In the genomic region with DNA sequence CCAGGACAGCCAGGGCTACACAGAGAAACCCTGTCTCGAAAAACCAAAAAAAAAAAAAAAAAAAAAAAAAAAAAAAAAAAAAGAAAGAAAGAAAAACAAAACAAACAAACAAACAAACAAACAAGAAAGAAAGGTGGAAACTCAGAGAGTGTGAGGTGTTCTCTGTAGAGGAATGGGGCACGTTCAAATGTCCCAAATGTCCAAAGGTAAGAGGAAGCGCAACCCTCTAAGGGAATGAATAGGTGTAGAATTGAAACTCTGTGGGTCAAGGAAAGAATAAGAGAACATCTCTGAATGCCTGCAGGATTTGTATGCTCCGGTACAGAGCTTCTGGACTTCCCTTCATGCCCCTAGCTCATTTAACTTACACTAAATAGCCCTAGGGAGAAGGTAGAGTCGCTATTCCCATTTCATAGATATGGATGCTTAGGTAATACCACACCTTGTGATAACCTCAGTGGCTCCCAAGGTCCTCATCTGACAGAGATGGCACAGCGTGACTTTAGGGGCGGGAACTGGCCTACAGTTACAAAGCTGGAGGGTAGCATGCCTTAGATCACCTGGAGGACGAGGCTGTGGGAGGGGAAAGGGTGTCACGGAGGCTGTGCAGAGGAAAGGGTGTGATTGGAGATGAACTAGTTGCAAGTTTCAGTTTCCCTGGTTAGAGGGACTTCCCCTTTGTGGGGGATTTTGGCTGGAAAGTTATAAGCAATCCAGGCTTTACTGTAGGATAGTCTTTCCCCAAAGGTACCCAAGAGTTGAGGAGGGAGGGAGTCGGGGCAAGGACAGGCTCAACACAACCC, we compare ENCODE assay signal across 21 mouse cellular contexts. TPM values are rescaled to one million over a fixed set of nuclear protein-coding genes. Genes with fewer than 3 reads are reported as not detected.
DNase-seq lines count a peak whose midpoint lies in the region; ATAC-seq and TF ChIP-seq lines count a peak whose summit lies in the region.
"Had no signal": no experiment of that assay in that cellular context is flagged by ENCODE, and none has a peak within 500 bp of the region (broad histone marks: within the 10 kb centered on the region; RNA-seq: fewer than 3 reads in every experiment).

No protein-coding gene starts in this region.

- peaks cover 51% of the 10 kb centered on the region for H3K4me1 ChIP-seq in heart, embryonic 12.5 days (replicated peaks)
- H3K4me1 ChIP-seq in stomach, embryonic 16.5 days (ENCODE audit: control insufficient read depth, insufficient read depth, low read length), result peaks cover 11% of the 10 kb centered on the region; the same call in 1 of the 2 replicates
- H3K4me1 ChIP-seq in stomach, postnatal 0 days (replicated peaks; ENCODE audit: control insufficient read depth, insufficient read depth), result peaks cover 7% of the 10 kb centered on the region

- TF ChIP-seq EP300 in stomach, postnatal 0 days (optimal IDR thresholded peaks at IDR 0.05), result no peak

- ATAC-seq in heart, embryonic 12.5 days (ENCODE audit: insufficient number of reproducible peaks, low FRiP score), result no peak
- ATAC-seq in stomach, embryonic 16.5 days (ENCODE audit: insufficient read depth, low FRiP score), result no peak
- no peak for ATAC-seq in stomach, postnatal 0 days (ENCODE audit: low FRiP score, low TSS enrichment)
- peak; percentile 47 for ATAC-seq in megakaryocyte, adult 5-6 weeks (ENCODE audit: poor library complexity, severe bottlenecking)
- ATAC-seq: forebrain, embryonic 13.5 days; hindbrain, postnatal 0 days had no signal

- H3K4me2 ChIP-seq in heart, embryonic 12.5 days, result 0 out of 2 replicates have a peak overlapping the region, but pooled peaks have one; percentile 5
- no peak overlapping the region for H3K4me2 ChIP-seq in stomach, embryonic 16.5 days (ENCODE audit: low read depth, low read length)
- H3K4me2 ChIP-seq in stomach, postnatal 0 days (replicated peaks; ENCODE audit: low read depth), result no peak overlapping the region
- H3K4me2 ChIP-seq: forebrain, embryonic 13.5 days; lung, embryonic 15.5 days had no signal

- no peak for TF ChIP-seq CTCF in stomach, postnatal 0 days (IDR thresholded peaks at IDR 0.05; ENCODE audit: low read depth)

- no peaks in the 10 kb centered on the region for H3K27me3 ChIP-seq in heart, embryonic 12.5 days (replicated peaks)
- H3K27me3 ChIP-seq in stomach, embryonic 16.5 days (ENCODE audit: control insufficient read depth, insufficient read depth, low read length), result no peaks in the 10 kb centered on the region
- no peaks in the 10 kb centered on the region for H3K27me3 ChIP-seq in stomach, postnatal 0 days (ENCODE audit: control insufficient read depth, insufficient read depth, low read length)
- H3K27me3 ChIP-seq: forebrain, embryonic 13.5 days; lung, embryonic 15.5 days had no signal

- 50% methylated on average over 9 of the region's 10 CpGs for whole genome bisulfite sequencing in heart, embryonic 12.5 days
- 49% methylated on average over 9 of the region's 10 CpGs for WGBS in stomach, embryonic 16.5 days
- 58% methylated on average over 9 of the region's 10 CpGs for WGBS in stomach, postnatal 0 days

- H3K9ac ChIP-seq in heart, embryonic 12.5 days, result no peak overlapping the region
- H3K9ac ChIP-seq in stomach, embryonic 16.5 days (ENCODE audit: low read length), result 0 out of 2 replicates have a peak overlapping the region, but pooled peaks have one; percentile 10
- no peak overlapping the region for H3K9ac ChIP-seq in stomach, postnatal 0 days (ENCODE audit: low read length)
- H3K9ac ChIP-seq: forebrain, embryonic 13.5 days; lung, embryonic 15.5 days had no signal

- H3K9me3 ChIP-seq in heart, embryonic 12.5 days (replicated peaks), result no peaks in the 10 kb centered on the region
- no peaks in the 10 kb centered on the region for H3K9me3 ChIP-seq in stomach, embryonic 16.5 days (replicated peaks; ENCODE audit: control insufficient read depth, low read length)
- H3K9me3 ChIP-seq in stomach, postnatal 0 days (ENCODE audit: control insufficient read depth, low read length), result no peaks in the 10 kb centered on the region
- H3K9me3 ChIP-seq: forebrain, embryonic 13.5 days; lung, embryonic 15.5 days had no signal

- no peak overlapping the region for H3K4me3 ChIP-seq in heart, embryonic 12.5 days
- H3K4me3 ChIP-seq in stomach, embryonic 16.5 days (replicated peaks; ENCODE audit: low read length), result no peak overlapping the region
- no peak overlapping the region for H3K4me3 ChIP-seq in stomach, postnatal 0 days (ENCODE audit: low read depth, low read length)
- H3K4me3 ChIP-seq: forebrain, embryonic 13.5 days; lung, embryonic 15.5 days had no signal

- no peak overlapping the region for H3K27ac ChIP-seq in heart, embryonic 12.5 days (ENCODE audit: poor library complexity, severe bottlenecking)
- no peak overlapping the region for H3K27ac ChIP-seq in stomach, embryonic 16.5 days (ENCODE audit: low read length)
- H3K27ac ChIP-seq in stomach, postnatal 0 days (replicated peaks), result no peak overlapping the region
- H3K27ac ChIP-seq: forebrain, embryonic 13.5 days; lung, embryonic 15.5 days had no signal

- no peak for DNase-seq in heart, postnatal 4 days
- DNase-seq in stomach, postnatal 0 days (ENCODE audit: low spot score), result no peak
- DNase-seq in right cerebral cortex, adult 18-20 months, result no peak
- no peak for DNase-seq in gastrocnemius, adult 8-10 months (ENCODE audit: low spot score in 2 of 2)
- no peak for DNase-seq in urinary bladder, postnatal 4 days (ENCODE audit: low spot score in 2 of 2)
- DNase-seq: adrenal gland, postnatal 14 days; cerebellum, adult 9-10 months; heart, postnatal 10 days; kidney, adult 8-10 months; kidney, postnatal 4 days; liver; thymus, adult 18-20 months had no signal

- H3K36me3 ChIP-seq in heart, embryonic 12.5 days, result no peaks in the 10 kb centered on the region
- no peaks in the 10 kb centered on the region for H3K36me3 ChIP-seq in stomach, embryonic 16.5 days (ENCODE audit: control insufficient read depth, insufficient read depth, low read length)
- H3K36me3 ChIP-seq in stomach, postnatal 0 days (ENCODE audit: control insufficient read depth, insufficient read depth, low read length), result no peaks in the 10 kb centered on the region
- H3K36me3 ChIP-seq: lung, embryonic 15.5 days had no signal

RNA-seq across cellular contexts. Expression of gene Marcksl1, which starts 5.7 kb away (rescaled TPM):
- polyA plus RNA-seq in heart, embryonic 12.5 days (2016; fragmentation: Nextera tagmentation; extraction: Ambion mirVana), result 515 and 518 TPM in 2 replicates
- 10 to 100 TPM; 96.6 to 97.7 TPM for total RNA-seq in heart, postnatal 4 days (2021)
- 259 and 296 TPM in 2 replicates for polyA plus RNA-seq in stomach, embryonic 16.5 days (2015; fragmentation: Nextera tagmentation; extraction: Ambion mirVana)
- 153 and 174 TPM in 2 replicates for polyA plus RNA-seq in stomach, postnatal 0 days (2015; fragmentation: Nextera tagmentation; extraction: Ambion mirVana)
- 28.5 and 32.6 TPM in 2 replicates for total RNA-seq in megakaryocyte, adult 5-6 weeks (2015)
- 25.4 and 29.3 TPM in 2 replicates for total RNA-seq in megakaryocyte, adult 5-6 weeks (2017)
- total RNA-seq in gastrocnemius, adult 8-10 months (2022), result 1 to 10 TPM in 2 of 4 experiments, under 1 TPM in 2; 0.19 to 1.1 (median 0.78) TPM

RNA-seq across cellular contexts. Expression of gene Fam229a, which starts 16.6 kb away (rescaled TPM):
- 0.32 TPM in 1 of 2 replicates, not detected in the other for polyA plus RNA-seq in heart, embryonic 12.5 days (2016; fragmentation: Nextera tagmentation; extraction: Ambion mirVana)
- not detected for total RNA-seq in heart, postnatal 4 days (2021)
- polyA plus RNA-seq in stomach, embryonic 16.5 days (2015; fragmentation: Nextera tagmentation; extraction: Ambion mirVana), result not detected in 2 replicates
- 0.36 and 0.44 TPM in 2 replicates for polyA plus RNA-seq in stomach, postnatal 0 days (2015; fragmentation: Nextera tagmentation; extraction: Ambion mirVana)
- total RNA-seq in megakaryocyte, adult 5-6 weeks (2015), result not detected in 2 replicates
- total RNA-seq in megakaryocyte, adult 5-6 weeks (2017), result not detected in 2 replicates
- not detected for total RNA-seq in gastrocnemius, adult 8-10 months (2022)
- total RNA-seq: adrenal gland, postnatal 14 days; ES-E14; heart, postnatal 10 days; layer of hippocampus, postnatal 25 days; left cerebral cortex, postnatal 25 days had no signal
- polyA plus RNA-seq: forebrain, embryonic 13.5 days; lung, embryonic 15.5 days had no signal

RNA-seq across cellular contexts. Expression of gene Tssk3, which starts 16.8 kb away (rescaled TPM):
- polyA plus RNA-seq in heart, embryonic 12.5 days (2016; fragmentation: Nextera tagmentation; extraction: Ambion mirVana), result not detected in 2 replicates
- total RNA-seq in heart, postnatal 4 days (2021), result not detected
- not detected in 2 replicates for polyA plus RNA-seq in stomach, embryonic 16.5 days (2015; fragmentation: Nextera tagmentation; extraction: Ambion mirVana)
- polyA plus RNA-seq in stomach, postnatal 0 days (2015; fragmentation: Nextera tagmentation; extraction: Ambion mirVana), result 0.07 TPM in 1 of 2 replicates, not detected in the other
- not detected in 2 replicates for total RNA-seq in megakaryocyte, adult 5-6 weeks (2015)
- not detected in 2 replicates for total RNA-seq in megakaryocyte, adult 5-6 weeks (2017)
- total RNA-seq in gastrocnemius, adult 8-10 months (2022), result not detected
- total RNA-seq: adrenal gland, postnatal 14 days; ES-E14; heart, postnatal 10 days; hindbrain, postnatal 0 days; layer of hippocampus, postnatal 25 days had no signal
- polyA plus RNA-seq: forebrain, embryonic 13.5 days; lung, embryonic 15.5 days had no signal

RNA-seq across cellular contexts. Expression of gene Hdac1, which starts 34.9 kb away (rescaled TPM):
- 140 and 146 TPM in 2 replicates for polyA plus RNA-seq in heart, embryonic 12.5 days (2016; fragmentation: Nextera tagmentation; extraction: Ambion mirVana)
- total RNA-seq in heart, postnatal 4 days (2021), result 10 to 100 TPM; 45.0 to 46.4 TPM
- polyA plus RNA-seq in stomach, embryonic 16.5 days (2015; fragmentation: Nextera tagmentation; extraction: Ambion mirVana), result 195 and 205 TPM in 2 replicates
- 110 TPM in 2 replicates for polyA plus RNA-seq in stomach, postnatal 0 days (2015; fragmentation: Nextera tagmentation; extraction: Ambion mirVana)
- 94.1 and 98.6 TPM in 2 replicates for total RNA-seq in megakaryocyte, adult 5-6 weeks (2015)
- 68.6 and 75.0 TPM in 2 replicates for total RNA-seq in megakaryocyte, adult 5-6 weeks (2017)
- 1 to 10 TPM; 6.7 to 9.7 (median 7.6) TPM for total RNA-seq in gastrocnemius, adult 8-10 months (2022)

RNA-seq across cellular contexts. Expression of gene Bsdc1, which starts 46.3 kb away (rescaled TPM):
- 25.6 and 26.8 TPM in 2 replicates for polyA plus RNA-seq in heart, embryonic 12.5 days (2016; fragmentation: Nextera tagmentation; extraction: Ambion mirVana)
- total RNA-seq in heart, postnatal 4 days (2021), result 10 to 100 TPM; 34.0 to 36.6 TPM
- polyA plus RNA-seq in stomach, embryonic 16.5 days (2015; fragmentation: Nextera tagmentation; extraction: Ambion mirVana), result 28.0 and 30.5 TPM in 2 replicates
- polyA plus RNA-seq in stomach, postnatal 0 days (2015; fragmentation: Nextera tagmentation; extraction: Ambion mirVana), result 16.7 and 17.9 TPM in 2 replicates
- 24.3 and 24.9 TPM in 2 replicates for total RNA-seq in megakaryocyte, adult 5-6 weeks (2015)
- total RNA-seq in megakaryocyte, adult 5-6 weeks (2017), result 28.5 and 35.8 TPM in 2 replicates
- total RNA-seq in gastrocnemius, adult 8-10 months (2022), result 10 to 100 TPM; 37.3 to 42.5 (median 41.0) TPM

Comparison
In these comparisons a context has a peak if more than half of its experiments do, and no peak if none do; other contexts are left out.
1. RNA of gene Marcksl1, which starts 5.7 kb away (total RNA-seq): 96.6 to 97.7 TPM in heart, postnatal 4 days and 25.4 to 32.6 TPM in megakaryocyte, adult 5-6 weeks; 0.19 to 1.1 TPM in gastrocnemius, adult 8-10 months; every median in the first group is over 10 times any median in the second.